Mouse (Mus musculus) left cerebral cortex, adult 2 months (tissue): ENCODE measurements around the gene Rrm1. TPM values are rescaled to one million over a fixed set of nuclear protein-coding genes. Genes with fewer than 3 reads are reported as not detected.

Experiments used
- DNase-seq, 2 experiments: peaks; one replicate each; pipeline ENCODE4 v3.0.0; 2021 to 2022; ENCODE audit warnings: low spot score in 2 of 2, mixed read lengths in 1 of 2; ENCODE audit errors: extremely low spot score in 1 of 2
- H3K27ac ChIP-seq: fragments of 200-600 bp; 2 replicates; pipeline ENCODE4 v1.8.1; 2022
- H3K4me3 ChIP-seq: fragments of 200-600 bp; 2 replicates; pipeline ENCODE4 v1.8.1; 2022
- CTCF ChIP-seq: fragments of 200-600 bp; IDR thresholded peaks from 2 replicates; pipeline ENCODE4 v1.8.1; 2022; ENCODE audit warnings: antibody characterized with exemption, mild to moderate bottlenecking, moderate library complexity
- intact Hi-C: fragments of 180-260 bp; cut with DNase I; formaldehyde crosslinking; loops from one replicate; pipeline ENCODE4 v1.15.1; 2025
- total RNA-seq, 2 experiments: library from RNA; stranded (reverse); gene quantifications; 2 replicates each; pipeline ENCODE4 v1.2.3; 2021

The Rrm1 gene
- total RNA-seq, 2 experiments from 2014 or later = 10.4 to 12.3 TPM

DNA sequence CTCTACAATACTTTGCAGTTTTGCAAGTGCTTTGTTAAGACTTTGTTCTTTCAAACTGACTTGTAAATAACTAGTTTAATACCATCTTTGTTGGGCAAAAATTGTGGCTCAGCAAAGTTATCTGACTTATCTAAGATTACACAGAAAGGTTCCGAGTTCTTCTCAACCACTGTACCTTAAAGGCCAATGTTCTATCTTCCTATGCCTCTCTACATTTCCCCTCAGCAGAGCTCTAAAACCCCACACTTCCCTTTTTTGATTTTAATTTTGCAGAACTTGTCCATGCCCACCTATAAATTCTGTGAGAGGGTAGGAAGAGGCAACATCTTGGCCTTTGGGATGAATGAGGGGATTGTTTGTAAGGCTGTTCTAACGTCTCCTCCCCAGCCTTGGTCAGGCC is 7.2 kb upstream of the Rrm1 start:
- H3K4me3 ChIP-seq = no peak overlapping the region
- intact Hi-C loops = no loop called here
- TF ChIP-seq CTCF = no peak
- no peak overlapping the region for H3K27ac ChIP-seq
- DNase-seq = no peak

DNA sequence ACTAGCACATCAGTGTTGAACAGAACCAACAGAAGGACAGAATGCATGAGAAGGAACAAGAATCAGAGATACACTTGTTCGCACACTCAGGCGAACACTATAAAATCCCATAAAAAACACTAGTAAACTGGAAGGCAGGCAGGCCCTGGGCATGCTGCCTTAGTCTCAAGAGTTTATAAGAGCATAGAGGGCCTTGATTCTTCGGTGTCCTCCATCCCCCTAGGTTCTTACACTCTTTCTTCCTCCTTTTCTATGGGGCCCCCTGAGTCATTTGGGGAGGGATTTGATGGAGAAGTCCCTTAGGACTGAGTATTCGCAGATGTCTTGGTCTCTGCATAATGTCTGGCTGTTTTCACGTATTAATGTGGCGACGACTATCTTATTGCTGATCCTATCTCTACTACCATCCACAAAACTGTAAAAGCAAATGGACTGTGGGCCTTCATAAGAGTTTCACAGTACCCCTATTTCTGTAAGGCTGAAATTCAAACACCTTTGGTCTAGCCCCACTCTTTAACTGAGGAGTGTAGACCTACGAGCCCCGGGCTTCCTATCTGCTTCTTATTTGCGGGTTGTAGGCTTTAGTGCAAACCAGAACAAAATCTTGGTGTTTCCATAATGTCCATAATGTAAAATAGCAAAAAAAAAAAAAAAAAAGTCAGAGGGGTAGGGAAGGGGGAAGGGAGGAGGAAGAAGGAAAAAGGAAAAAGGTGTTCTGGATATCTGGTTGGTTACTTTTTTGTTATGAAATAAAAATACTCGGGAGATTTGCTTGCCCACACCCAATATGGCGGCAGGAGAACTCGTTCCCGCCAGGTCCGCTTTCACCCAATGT is 456 bp upstream of the Rrm1 start:
- no peak for DNase-seq
- intact Hi-C loops = no loop called here
- Histone ChIP-seq H3K27ac (peak overlapping the region; percentile 17; the same call in 1 of the 2 replicates), H3K4me3 (peak overlapping the region; percentile 76)
- no peak for TF ChIP-seq CTCF

DNA sequence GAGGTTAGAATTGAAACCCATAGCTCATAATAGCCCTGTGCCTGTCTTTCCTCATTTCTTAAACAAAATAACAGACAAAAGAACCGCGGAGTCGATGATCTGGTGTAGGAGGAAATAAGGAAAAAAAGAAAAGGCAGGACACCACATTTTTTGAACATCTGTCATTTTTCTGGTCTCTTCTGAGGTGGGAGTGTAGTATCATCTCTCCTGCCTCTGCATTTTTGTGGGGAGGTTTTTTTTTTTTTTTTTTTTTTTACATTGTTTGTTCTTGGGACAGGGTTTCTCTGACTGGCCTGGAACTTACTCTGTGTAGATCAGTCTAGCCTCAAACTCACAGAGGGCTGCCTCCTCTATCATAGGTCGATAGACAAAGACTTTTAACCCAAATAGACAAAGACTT is 937 bp downstream of the Rrm1 start:
- no peak for TF ChIP-seq CTCF
- Histone ChIP-seq H3K27ac (no peak overlapping the region), H3K4me3 (peak overlapping the region; percentile 76)
- no peak for DNase-seq
- intact Hi-C loops = no loop called here

- no peak for TF ChIP-seq CTCF
- no peak for DNase-seq
- intact Hi-C loops = no loop called here
- H3K4me3 ChIP-seq = no peak overlapping the region
- no peak overlapping the region for H3K27ac ChIP-seq
Measured at GRCm38 (mm10) chr7:102444301-102444700, 2.8 kb downstream of the Rrm1 start.

DNA sequence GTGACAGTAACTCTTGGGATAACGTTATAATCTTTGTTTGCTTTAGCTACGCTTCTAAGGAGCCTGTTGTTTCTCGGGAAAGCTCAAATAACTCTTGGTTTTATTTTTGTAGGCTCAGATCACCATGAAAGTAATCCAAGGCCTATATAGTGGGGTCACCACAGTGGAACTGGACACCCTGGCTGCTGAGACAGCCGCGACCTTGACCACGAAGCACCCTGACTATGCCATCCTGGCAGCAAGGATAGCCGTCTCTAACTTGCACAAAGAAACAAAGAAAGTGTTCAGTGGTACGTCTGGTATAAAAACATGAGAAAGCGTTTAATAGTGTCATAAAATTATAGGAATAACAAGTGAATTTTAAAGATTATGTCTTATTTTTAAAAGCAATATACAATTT is 4.9 kb downstream of the Rrm1 start:
- DNase-seq = no peak
- H3K4me3 ChIP-seq = no peak overlapping the region
- intact Hi-C loops = no loop called here
- TF ChIP-seq CTCF = no peak
- H3K27ac ChIP-seq = no peak overlapping the region

DNA sequence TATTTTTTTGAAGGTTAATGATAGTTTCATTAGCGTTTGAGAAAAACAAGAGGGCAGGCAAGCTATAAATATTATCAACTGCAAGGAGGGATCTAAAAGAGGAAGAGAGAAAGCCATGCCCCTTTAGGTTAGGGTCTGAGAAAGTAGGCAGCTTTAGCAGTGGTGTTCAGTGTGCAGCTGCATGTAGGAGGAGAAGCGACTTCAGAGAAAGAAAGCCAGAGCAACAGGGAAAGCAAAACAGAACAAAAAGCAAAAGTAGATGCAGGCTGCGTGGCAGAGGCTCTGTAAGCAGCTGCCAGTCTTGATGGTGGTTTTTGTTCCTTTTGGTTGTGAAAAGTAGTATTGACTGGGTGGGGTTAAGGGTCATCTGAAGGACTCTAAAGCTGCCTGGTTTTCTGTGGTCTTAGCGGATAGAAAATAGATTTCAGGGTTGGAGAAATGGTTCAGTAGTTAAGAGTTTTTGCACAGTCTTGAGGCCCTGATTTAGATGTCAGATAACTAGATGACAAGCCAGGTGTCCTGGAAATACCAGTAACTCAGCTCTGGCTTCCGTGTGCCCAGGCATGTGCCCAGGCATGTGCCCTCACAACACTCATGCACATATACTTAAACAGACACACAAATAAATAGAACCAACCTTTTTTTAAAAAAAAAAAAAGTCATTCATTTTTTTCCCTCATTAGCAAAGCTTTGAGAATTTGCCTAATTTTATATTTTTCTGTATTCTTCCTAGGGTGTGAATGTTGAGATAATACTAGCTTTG is 17.3 kb downstream of the Rrm1 start:
- H3K4me3 ChIP-seq = no peak overlapping the region
- H3K27ac ChIP-seq = no peak overlapping the region
- no peak for DNase-seq
- intact Hi-C loops = no loop called here
- no peak for TF ChIP-seq CTCF

GRCm38 (mm10) chr7:102467566-102467965 is 26.1 kb downstream of the Rrm1 start:
- TF ChIP-seq CTCF = no peak
- no peak for DNase-seq
- no peak overlapping the region for H3K27ac ChIP-seq
- no peak overlapping the region for H3K4me3 ChIP-seq
- intact Hi-C loops = no loop called here

DNA sequence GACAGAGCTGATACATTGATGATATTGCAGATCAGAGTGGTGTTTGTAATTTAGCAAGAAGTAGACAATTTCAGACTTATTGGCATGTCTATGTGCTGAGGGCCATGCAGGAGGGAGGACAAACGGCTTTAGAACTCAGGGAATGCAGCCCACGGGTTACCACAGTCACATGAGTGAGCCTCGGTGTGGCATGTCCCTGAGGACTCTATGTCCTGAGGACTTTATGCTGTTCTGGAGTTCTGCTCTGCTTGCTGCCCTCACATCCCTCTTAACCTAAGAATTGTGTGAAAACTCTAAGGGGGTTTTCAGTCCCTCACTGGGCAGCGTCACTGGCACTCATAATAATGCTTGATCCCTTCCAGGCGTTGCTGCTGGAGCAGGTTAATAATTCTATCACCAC is 31.2 kb downstream of the Rrm1 start:
- DNase-seq = no peak
- Histone ChIP-seq H3K4me3 (no peak overlapping the region), H3K27ac (no peak overlapping the region)
- intact Hi-C loops = no loop called here
- TF ChIP-seq CTCF = no peak

DNA sequence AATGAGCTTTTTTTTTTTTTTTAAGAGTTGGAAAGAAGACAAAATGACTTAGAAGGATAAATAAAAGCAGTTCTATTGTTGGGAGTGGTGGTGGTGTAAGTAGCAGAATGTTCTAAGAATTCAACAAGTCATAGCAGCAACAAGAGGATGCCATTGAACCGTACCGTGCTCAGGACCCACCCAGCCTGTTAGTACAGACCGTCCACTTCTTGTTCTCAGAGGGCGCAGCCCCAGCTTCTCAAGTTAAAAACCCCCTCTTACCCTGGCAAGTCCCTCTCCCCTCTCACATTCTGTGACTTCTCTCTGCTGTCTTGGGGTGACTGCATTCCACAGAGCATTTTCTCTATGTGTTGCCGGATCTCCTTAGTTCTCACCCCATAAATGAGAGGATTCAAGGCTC is 35.1 kb downstream of the Rrm1 start:
- DNase-seq = no peak
- Histone ChIP-seq H3K4me3 (no peak overlapping the region), H3K27ac (no peak overlapping the region)
- TF ChIP-seq CTCF = no peak
- intact Hi-C loops = no loop called here

DNA sequence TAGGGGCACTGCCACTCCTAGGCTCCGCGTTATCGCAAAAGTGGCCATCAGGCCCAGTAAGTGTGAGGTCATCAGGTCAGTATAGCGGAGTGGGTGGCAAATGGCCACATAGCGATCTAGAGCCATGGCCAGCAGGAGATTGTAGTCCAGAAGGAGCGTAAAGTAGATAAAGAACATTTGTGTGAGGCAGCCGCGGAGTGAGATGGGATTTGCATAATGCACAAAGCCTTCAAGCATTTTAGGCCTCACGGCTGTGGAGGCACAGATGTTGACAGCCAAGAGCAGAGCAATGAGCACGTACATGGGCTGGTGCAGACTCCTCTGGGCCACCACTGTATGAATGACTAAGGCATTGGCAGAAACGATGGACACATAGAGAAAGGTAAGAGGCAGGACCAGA is 35.9 kb downstream of the Rrm1 start:
- no peak for TF ChIP-seq CTCF
- Histone ChIP-seq H3K27ac (no peak overlapping the region), H3K4me3 (no peak overlapping the region)
- DNase-seq = no peak
- intact Hi-C loops = no loop called here

GRCm38 (mm10) chr7:102478425-102478824 is 36.9 kb downstream of the Rrm1 start:
- intact Hi-C loops = no loop called here
- H3K4me3 ChIP-seq = no peak overlapping the region
- no peak overlapping the region for H3K27ac ChIP-seq
- no peak for DNase-seq
- TF ChIP-seq CTCF = no peak

DNA sequence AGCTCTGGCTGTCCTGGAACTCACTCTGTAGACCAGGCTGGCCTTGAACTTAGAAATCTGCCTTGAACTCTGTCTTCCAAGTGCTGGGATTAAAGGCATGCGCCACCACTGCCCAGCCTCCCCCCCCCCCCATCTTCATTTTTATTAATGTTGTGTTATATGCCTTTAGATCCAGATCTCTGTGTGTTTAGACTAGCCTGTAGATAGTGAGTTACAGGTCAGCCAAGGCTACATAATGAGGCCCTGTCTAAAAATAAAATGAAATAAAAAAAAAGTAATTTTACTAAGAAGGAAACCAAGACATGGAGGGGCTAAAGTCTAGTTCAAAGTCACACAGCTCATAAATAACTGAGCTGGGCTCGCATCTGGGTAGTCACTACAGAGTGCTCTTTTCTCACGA is 37.4 kb downstream of the Rrm1 start:
- Histone ChIP-seq H3K4me3 (no peak overlapping the region), H3K27ac (no peak overlapping the region)
- intact Hi-C loops = no loop called here
- no peak for DNase-seq
- TF ChIP-seq CTCF = no peak
